Mouse (Mus musculus) left cerebral cortex, postnatal 14 days (tissue): Measurements from ENCODE around the gene Kctd11. TPM values are rescaled to one million over a fixed set of nuclear protein-coding genes. Genes with fewer than 3 reads are reported as not detected.
"Not testable (repeated sequence)": the region's sequence is repeated elsewhere in the genome, so short reads cannot be mapped to it uniquely, and the experiment has no call there.

Experiments used
- DNase-seq, 2 experiments: peaks; one replicate each; pipeline ENCODE4 v3.0.0; 2021 to 2022; ENCODE audit warnings: low spot score in 2 of 2, mixed read lengths in 1 of 2
- intact Hi-C: fragments of 180-260 bp; cut with DNase I; formaldehyde crosslinking; loops from one replicate; pipeline ENCODE4 v1.15.1; 2025
- long read RNA-seq, 2 experiments: library from polyadenylated mRNA; stranded (forward); transcript quantifications; one replicate each; pipeline ENCODE4 v2.0.0; 2021
- total RNA-seq, 2 experiments: library from RNA; stranded (reverse); gene quantifications; 2 replicates each; pipeline ENCODE4 v1.2.3; 2021

Gene Kctd11
- 1 to 10 TPM in 1 of 2 experiments, under 1 TPM in 1; 0.86 to 1.4 TPM for total RNA-seq
- long read RNA-seq, experiment 1 = 0 reads
- long read RNA-seq, experiment 2, partial matches to known transcripts = 0 of 2 reads
- long read RNA-seq, experiment 2, other reads (novel, unspliced or antisense) = 0 of 2 reads

GRCm38 (mm10) chr11:69880853-69881603 is at the start of gene Kctd11:
Gene Kctd11, minus strand, starts transcription at chr11:69881406.
- intact Hi-C loops = no loop called here
- peak in 1 of 2 experiments; percentile 62 for DNase-seq

- intact Hi-C loops = loop anchor here (5.0 kb wide), 1 partner anchor 282 kb away; the partner anchor contains the start of gene Slc16a11
- DNase-seq = not testable (repeated sequence)
These were observed 49.0 kb upstream of the Kctd11 start for GRCm38 (mm10) chr11:69930176-69930575.

DNA sequence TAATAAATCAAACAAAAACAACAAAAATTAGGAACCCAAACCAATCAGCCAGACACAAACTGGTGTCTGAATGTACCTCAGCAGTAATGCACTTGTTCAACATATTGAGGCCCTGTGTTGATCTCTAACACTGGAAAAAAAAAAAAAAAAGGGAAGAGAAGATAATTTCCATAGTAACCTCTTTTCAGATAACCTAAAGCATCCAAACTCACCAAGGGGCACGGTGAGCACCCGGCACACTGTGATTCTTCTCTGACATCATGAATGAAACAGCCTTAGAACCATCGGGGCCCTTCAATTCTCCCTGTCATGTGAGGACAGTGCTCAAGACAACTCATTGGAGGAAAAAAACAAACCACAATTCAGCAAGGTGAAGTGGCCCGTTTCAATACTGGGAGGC is 48.5 kb upstream of the Kctd11 start:
- no peak for DNase-seq
- intact Hi-C loops = loop anchor here (5.0 kb wide), 1 partner anchor 283 kb away; the partner anchor contains the start of gene Slc16a11

GRCm38 (mm10) chr11:69927501-69927900 is 46.3 kb upstream of the Kctd11 start:
- intact Hi-C loops = no loop called here
- DNase-seq = no peak

DNA sequence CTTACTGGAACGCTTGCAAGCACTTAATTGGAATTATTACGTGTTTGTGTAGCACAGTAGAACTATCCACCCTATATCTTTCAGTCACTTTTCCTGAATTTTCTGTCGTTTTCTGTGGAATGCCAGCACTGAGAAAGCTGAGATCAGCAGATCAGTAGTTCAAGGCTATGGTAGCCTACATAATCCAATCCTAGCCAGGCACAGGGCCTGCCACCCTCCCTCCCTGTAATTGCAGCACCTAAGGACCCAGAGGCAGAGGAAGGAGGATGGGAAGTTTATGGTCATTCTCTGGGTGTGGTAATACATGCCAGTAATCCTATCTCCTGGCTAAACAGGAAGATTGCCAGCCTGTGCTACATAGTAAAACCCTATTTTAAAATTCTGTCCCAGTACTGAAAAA is 41.6 kb upstream of the Kctd11 start:
- intact Hi-C loops = no loop called here
- DNase-seq = no peak

- intact Hi-C loops = no loop called here
- DNase-seq = no peak
These were observed 41.0 kb upstream of the Kctd11 start for GRCm38 (mm10) chr11:69922012-69922756.

DNA sequence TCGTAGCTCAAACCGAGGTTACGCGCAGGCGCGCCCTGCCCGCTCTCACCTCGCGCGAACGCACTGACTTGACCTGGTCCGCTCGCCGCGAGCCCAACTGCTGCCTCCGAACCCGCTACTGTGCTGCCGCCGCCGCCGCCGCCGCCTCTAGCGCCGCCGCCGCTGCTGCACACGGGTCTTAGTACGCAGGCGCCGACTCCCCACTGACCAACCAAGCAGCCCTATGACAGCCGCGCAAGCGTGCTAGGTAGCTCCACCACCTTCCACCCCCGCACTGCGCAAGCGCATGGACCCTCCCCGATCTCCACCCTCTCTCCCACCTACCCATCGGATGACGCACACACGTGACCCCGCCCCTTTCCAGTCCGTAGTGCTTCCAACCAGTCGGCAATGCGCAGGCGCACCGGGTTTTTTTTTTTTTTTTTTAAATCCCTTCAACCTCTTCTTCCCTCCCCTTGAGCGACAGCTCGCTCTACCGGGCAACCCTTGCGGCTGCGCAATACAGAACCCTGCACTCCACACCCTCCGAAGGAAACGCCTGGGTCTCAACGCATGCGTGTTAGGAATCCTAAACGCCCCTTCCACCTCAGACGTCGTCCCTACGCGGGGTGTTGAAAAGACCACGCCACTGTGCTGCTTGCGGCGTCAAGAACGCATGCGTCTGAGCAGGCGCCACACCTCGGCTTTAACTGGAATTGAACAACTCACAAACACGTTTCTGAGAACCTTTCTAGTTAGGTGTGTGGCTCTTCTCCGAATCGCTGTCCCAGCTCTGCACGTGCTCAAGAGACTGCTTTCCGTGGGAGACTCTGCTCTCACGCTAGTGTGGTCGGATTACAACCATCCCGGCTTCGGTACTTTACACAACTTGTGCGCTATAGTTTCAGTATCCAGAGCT is 40.2 kb upstream of the Kctd11 start, which contains the start of gene Eif5a:
TSS of gene Eif5a (minus strand) at position 845 of the 898 bp plus-strand sequence.
- intact Hi-C loops = no loop called here

GRCm38 (mm10) chr11:69920266-69921031 is 39.2 kb upstream of the Kctd11 start:
- peak in 1 of 2 experiments; percentile 15 for DNase-seq
- intact Hi-C loops = no loop called here

More for the DNA sequence above, 40.2 kb upstream of the Kctd11 start, which contains the start of gene Eif5a:
- DNase-seq = peak; percentile 100

GRCm38 (mm10) chr11:69919661-69920265 is 38.6 kb upstream of the Kctd11 start:
- peak; percentile 35 to 52 for DNase-seq
- intact Hi-C loops = no loop called here

GRCm38 (mm10) chr11:69919053-69919452 is 37.8 kb upstream of the Kctd11 start:
- intact Hi-C loops = no loop called here
- DNase-seq = no peak

- intact Hi-C loops = no loop called here
- no peak for DNase-seq
These were observed 36.9 kb upstream of the Kctd11 start for GRCm38 (mm10) chr11:69918118-69918517.

GRCm38 (mm10) chr11:69917379-69917948 is 36.3 kb upstream of the Kctd11 start:
- no peak for DNase-seq
- intact Hi-C loops = no loop called here

DNA sequence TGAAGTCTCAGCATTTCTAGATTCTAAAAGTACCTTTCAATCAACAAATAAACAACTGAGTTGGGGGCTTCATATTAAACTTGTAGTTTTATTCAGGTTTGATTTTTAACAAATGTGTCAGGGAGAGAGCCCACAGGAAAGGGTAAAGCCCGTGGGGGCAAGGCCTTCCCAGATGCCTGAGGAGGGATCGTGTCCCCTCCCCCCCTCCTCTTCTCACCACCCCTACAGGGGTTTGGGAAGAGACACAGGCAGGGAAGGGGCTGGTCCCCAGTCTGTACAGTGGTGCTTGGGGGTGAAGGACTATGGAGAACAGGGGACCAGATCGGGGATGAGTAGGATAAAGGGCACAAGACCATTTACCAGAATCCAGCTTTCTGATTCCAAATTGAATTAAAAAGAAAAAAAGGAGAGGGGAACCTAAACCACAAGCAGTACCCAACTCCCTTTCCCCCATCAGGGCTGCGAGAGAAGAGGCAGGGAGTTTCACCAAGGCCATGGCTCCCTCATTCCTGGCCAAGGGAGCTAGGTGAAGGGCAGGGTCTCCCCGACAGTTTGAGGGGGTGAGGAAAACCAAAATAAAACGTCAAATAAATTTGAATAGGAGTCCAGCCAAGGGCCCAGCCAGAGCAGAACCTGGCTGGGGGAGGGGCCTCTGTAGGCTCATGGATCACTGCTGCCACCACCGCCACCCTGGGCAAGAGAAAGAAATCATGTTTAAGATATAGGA is 35.6 kb upstream of the Kctd11 start:
- intact Hi-C loops, DNase-seq: not testable (repeated sequence)

GRCm38 (mm10) chr11:69915667-69916627 is 34.7 kb upstream of the Kctd11 start:
- intact Hi-C loops = no loop called here
- DNase-seq = no peak

GRCm38 (mm10) chr11:69914917-69915430 is 33.8 kb upstream of the Kctd11 start:
- intact Hi-C loops = loop anchor here (5.0 kb wide), 1 partner anchor 243 kb away; the partner anchor contains the start of gene Eif4a1
- DNase-seq = no peak

DNA sequence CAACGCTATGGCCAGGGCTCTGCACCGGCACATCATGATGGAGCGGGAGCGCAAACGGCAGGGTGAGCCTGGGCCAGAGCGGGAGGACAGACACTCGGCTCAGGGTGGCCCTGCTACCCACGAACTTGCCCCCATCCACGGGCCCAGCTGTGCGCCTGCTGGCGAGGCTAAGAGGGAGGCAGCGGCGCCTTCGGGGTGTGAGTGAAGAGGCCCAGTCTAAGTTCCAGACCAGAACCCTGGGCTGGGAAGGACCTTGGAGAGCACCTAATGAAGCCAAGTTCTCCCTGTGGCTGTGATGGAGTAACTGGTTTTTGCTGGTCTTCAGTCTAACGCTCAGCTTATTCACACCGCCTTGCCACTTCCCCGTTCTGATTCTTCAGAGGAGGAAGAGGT is 33.2 kb upstream of the Kctd11 start:
- intact Hi-C loops = loop anchor here (5.0 kb wide), 1 partner anchor 242 kb away; the partner anchor contains the start of gene Eif4a1
- DNase-seq = no peak
